Mouse (Mus musculus) heart, postnatal 0 days (tissue): ENCODE results near the gene Ap4s1.

ENCODE experiments used
- CTCF ChIP-seq: IDR thresholded peaks from 2 replicates; pipeline ENCODE4 v1.5.1; 2016; ENCODE audit warnings: antibody characterized with exemption, control low read depth, low read depth
- EP300 ChIP-seq: IDR thresholded peaks from 2 replicates; pipeline ENCODE4 v1.6.1; 2016; ENCODE audit warnings: antibody characterized with exemption, low read depth

GRCm38 (mm10) chr12:51690893-51691844 is at the start of gene Ap4s1:
- TF ChIP-seq EP300 (no peak), CTCF (no peak)
